Comparison of ENCODE assay signal across 25 mouse cellular contexts in the genomic region with DNA sequence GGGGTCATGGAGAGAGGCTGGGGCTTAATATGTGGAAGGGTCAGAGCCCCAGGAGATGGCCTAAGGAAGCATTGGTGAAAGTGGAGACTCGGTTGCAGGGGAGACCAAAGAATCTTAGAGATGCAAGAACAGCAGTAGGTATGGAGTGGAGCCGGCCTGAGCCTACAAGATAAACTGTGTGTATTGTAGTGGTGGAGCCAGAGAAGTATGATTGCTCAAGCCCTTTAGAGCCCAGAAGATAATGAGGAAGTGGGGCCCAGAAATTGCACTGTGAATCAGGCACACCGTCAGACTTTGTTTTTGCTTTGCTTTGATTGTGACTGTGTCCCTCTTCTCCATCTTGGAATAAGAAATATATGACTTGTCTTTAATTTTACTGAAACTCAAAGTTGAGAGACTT. TPM values are rescaled to one million over a fixed set of nuclear protein-coding genes. Genes with fewer than 3 reads are reported as not detected.
DNase-seq lines count a peak whose midpoint lies in the region; ATAC-seq and TF ChIP-seq lines count a peak whose summit lies in the region.
"Had no signal": no experiment of that assay in that cellular context is flagged by ENCODE, and none has a peak within 500 bp of the region (broad histone marks: within the 10 kb centered on the region; RNA-seq: fewer than 3 reads in every experiment).

No protein-coding gene starts in this region.

- no peak for ATAC-seq in hindbrain, embryonic 11.5 days (ENCODE audit: low FRiP score)
- ATAC-seq in hindbrain, embryonic 16.5 days = no peak
- peak; percentile 60 for ATAC-seq in intestine, embryonic 16.5 days
- no peak for ATAC-seq in neural tube, embryonic 15.5 days (ENCODE audit: low FRiP score)
- ATAC-seq: forebrain, embryonic 15.5 days had no signal

- no peaks in the 10 kb centered on the region for H3K27me3 ChIP-seq in hindbrain, embryonic 11.5 days (ENCODE audit: control insufficient read depth, insufficient read depth, low read length)
- H3K27me3 ChIP-seq in hindbrain, embryonic 16.5 days (replicated peaks; ENCODE audit: control insufficient read depth, insufficient read depth, low read length) = no peaks in the 10 kb centered on the region
- 0 out of 4 replicates have a peak, but pooled peaks cover 0 to 2% of the 10 kb centered on the region in 2 experiments for H3K27me3 ChIP-seq in MEL (ENCODE audit: control insufficient read depth in 1 of 2, insufficient read depth in 2 of 2, low read length in 2 of 2)
- H3K27me3 ChIP-seq in intestine, embryonic 16.5 days (replicated peaks; ENCODE audit: control insufficient read depth, insufficient read depth, low read length) = no peaks in the 10 kb centered on the region
- no peaks in the 10 kb centered on the region for H3K27me3 ChIP-seq in neural tube, embryonic 15.5 days (replicated peaks)
- H3K27me3 ChIP-seq: embryonic facial prominence, embryonic 12.5 days; forebrain, embryonic 15.5 days; hindbrain, embryonic 13.5 days had no signal

- no peak for TF ChIP-seq POLR2A in MEL (IDR thresholded peaks at IDR 0.05; ENCODE audit: control insufficient read depth in 1 of 2, insufficient read depth in 1 of 2, low read depth in 1 of 2, low read length in 2 of 2, poor library complexity in 1 of 2)

- 0 out of 2 replicates have a peak overlapping the region, but pooled peaks have one; percentile 36 for H3K27ac ChIP-seq in hindbrain, embryonic 11.5 days (ENCODE audit: low read depth, low read length)
- no peak overlapping the region for H3K27ac ChIP-seq in hindbrain, embryonic 16.5 days (ENCODE audit: low read depth, low read length)
- H3K27ac ChIP-seq in MEL (ENCODE audit: control insufficient read depth, low read depth, low read length) = no peak overlapping the region
- no peak overlapping the region for H3K27ac ChIP-seq in intestine, embryonic 16.5 days (ENCODE audit: low read length)
- H3K27ac ChIP-seq in neural tube, embryonic 15.5 days (replicated peaks) = no peak overlapping the region
- H3K27ac ChIP-seq: embryonic facial prominence, embryonic 12.5 days; forebrain, embryonic 15.5 days; heart, embryonic 10.5 days; hindbrain, embryonic 13.5 days had no signal

- H3K9ac ChIP-seq in hindbrain, embryonic 11.5 days (ENCODE audit: low read depth, low read length) = no peak overlapping the region
- no peak overlapping the region for H3K9ac ChIP-seq in hindbrain, embryonic 16.5 days (ENCODE audit: low read depth, low read length)
- H3K9ac ChIP-seq in MEL (ENCODE audit: control insufficient read depth, low read depth, low read length, poor library complexity, severe bottlenecking) = no peak overlapping the region
- H3K9ac ChIP-seq in intestine, embryonic 16.5 days (ENCODE audit: low read depth, low read length) = no peak overlapping the region
- H3K9ac ChIP-seq in neural tube, embryonic 15.5 days (replicated peaks) = no peak overlapping the region
- H3K9ac ChIP-seq: embryonic facial prominence, embryonic 12.5 days; forebrain, embryonic 15.5 days; hindbrain, embryonic 13.5 days had no signal

- 65% methylated on average over 3 of the region's 3 CpGs for WGBS in hindbrain, embryonic 11.5 days
- WGBS in hindbrain, embryonic 16.5 days = 76% methylated on average over 3 of the region's 3 CpGs
- WGBS in intestine, embryonic 16.5 days = 47% methylated on average over 3 of the region's 3 CpGs
- WGBS in neural tube, embryonic 15.5 days = 72% methylated on average over 3 of the region's 3 CpGs

- TF ChIP-seq RAD21 in MEL (IDR thresholded peaks at IDR 0.05; ENCODE audit: low read depth, low read length) = no peak

- no peak overlapping the region for H3K4me2 ChIP-seq in hindbrain, embryonic 11.5 days (replicated peaks; ENCODE audit: low read depth, low read length)
- no peak overlapping the region for H3K4me2 ChIP-seq in hindbrain, embryonic 16.5 days (ENCODE audit: low read length)
- no peak overlapping the region for H3K4me2 ChIP-seq in intestine, embryonic 16.5 days (ENCODE audit: low read depth, low read length)
- H3K4me2 ChIP-seq in neural tube, embryonic 15.5 days = no peak overlapping the region
- H3K4me2 ChIP-seq: embryonic facial prominence, embryonic 12.5 days; forebrain, embryonic 15.5 days; hindbrain, embryonic 13.5 days had no signal

- H3K4me3 ChIP-seq in hindbrain, embryonic 11.5 days (ENCODE audit: low read depth, low read length) = no peak overlapping the region
- no peak overlapping the region for H3K4me3 ChIP-seq in hindbrain, embryonic 16.5 days (ENCODE audit: low read length)
- no peak overlapping the region for H3K4me3 ChIP-seq in MEL (ENCODE audit: control insufficient read depth in 1 of 2, insufficient read depth in 1 of 2, low read depth in 2 of 2, low read length in 2 of 2)
- no peak overlapping the region for H3K4me3 ChIP-seq in intestine, embryonic 16.5 days (ENCODE audit: low read length)
- no peak overlapping the region for H3K4me3 ChIP-seq in neural tube, embryonic 15.5 days (replicated peaks)
- H3K4me3 ChIP-seq: embryonic facial prominence, embryonic 12.5 days; forebrain, embryonic 15.5 days; heart, embryonic 10.5 days; hindbrain, embryonic 13.5 days had no signal

- no peaks in the 10 kb centered on the region for H3K4me1 ChIP-seq in hindbrain, embryonic 11.5 days (replicated peaks; ENCODE audit: control insufficient read depth, insufficient read depth, low read length)
- no peaks in the 10 kb centered on the region for H3K4me1 ChIP-seq in hindbrain, embryonic 16.5 days (ENCODE audit: control insufficient read depth, insufficient read depth, low read depth, low read length)
- no peaks in the 10 kb centered on the region for H3K4me1 ChIP-seq in MEL (ENCODE audit: control insufficient read depth in 1 of 2, insufficient read depth in 2 of 2, low read length in 2 of 2)
- H3K4me1 ChIP-seq in intestine, embryonic 16.5 days (ENCODE audit: control insufficient read depth, insufficient read depth, low read length) = no peaks in the 10 kb centered on the region
- no peaks in the 10 kb centered on the region for H3K4me1 ChIP-seq in neural tube, embryonic 15.5 days
- H3K4me1 ChIP-seq: embryonic facial prominence, embryonic 12.5 days; forebrain, embryonic 15.5 days had no signal

- no peaks in the 10 kb centered on the region for H3K79me2 ChIP-seq in MEL (ENCODE audit: control insufficient read depth, insufficient read depth, low read length, poor library complexity)

- DNase-seq in hindbrain, embryonic 11.5 days (ENCODE audit: low spot score) = no peak
- DNase-seq in MEL (ENCODE audit: low read depth, low spot score) = peak; percentile 15
- no peak for DNase-seq in right cerebral cortex, adult 18-20 months
- no peak for DNase-seq in left cerebral cortex, postnatal 25 days (ENCODE audit: low spot score in 2 of 2)
- DNase-seq: adrenal gland, adult 8-10 months; adrenal gland, postnatal 36 days; cerebellum, adult 11 months; cerebellum, adult 8-10 months; cerebellum, postnatal 14 days; gastrocnemius, postnatal 10 days; heart, postnatal 10 days; heart, postnatal 4 days; kidney, adult 11 months had no signal

- H3K9me3 ChIP-seq in hindbrain, embryonic 11.5 days (ENCODE audit: control insufficient read depth, low read length) = no peaks in the 10 kb centered on the region
- no peaks in the 10 kb centered on the region for H3K9me3 ChIP-seq in hindbrain, embryonic 16.5 days (ENCODE audit: control insufficient read depth, low read length)
- no peaks in the 10 kb centered on the region for H3K9me3 ChIP-seq in MEL (replicated peaks; ENCODE audit: insufficient read depth, low read length)
- H3K9me3 ChIP-seq in intestine, embryonic 16.5 days (ENCODE audit: control insufficient read depth, low read length) = no peaks in the 10 kb centered on the region
- no peaks in the 10 kb centered on the region for H3K9me3 ChIP-seq in neural tube, embryonic 15.5 days (replicated peaks)
- H3K9me3 ChIP-seq: embryonic facial prominence, embryonic 12.5 days; forebrain, embryonic 15.5 days; heart, embryonic 10.5 days; hindbrain, embryonic 13.5 days had no signal

- TF ChIP-seq CTCF in MEL (IDR thresholded peaks at IDR 0.05 in 2 of 3, conservative IDR thresholded peaks at IDR 0.05 in 1 of 3; ENCODE audit: control insufficient read depth in 1 of 3, insufficient read depth in 1 of 3, low read depth in 2 of 3, low read length in 3 of 3, poor library complexity in 1 of 3, severe bottlenecking in 1 of 3) = no peak

- no peaks in the 10 kb centered on the region for H3K36me3 ChIP-seq in hindbrain, embryonic 11.5 days (ENCODE audit: control insufficient read depth, insufficient read depth, low read length)
- no peaks in the 10 kb centered on the region for H3K36me3 ChIP-seq in hindbrain, embryonic 16.5 days (ENCODE audit: control insufficient read depth, insufficient read depth, low read length)
- H3K36me3 ChIP-seq in MEL (ENCODE audit: control insufficient read depth in 1 of 2, insufficient read depth in 2 of 2, low read length in 2 of 2) = no peaks in the 10 kb centered on the region
- no peaks in the 10 kb centered on the region for H3K36me3 ChIP-seq in intestine, embryonic 16.5 days (ENCODE audit: control insufficient read depth, insufficient read depth, low read length)
- H3K36me3 ChIP-seq in neural tube, embryonic 15.5 days = no peaks in the 10 kb centered on the region
- H3K36me3 ChIP-seq: embryonic facial prominence, embryonic 12.5 days; forebrain, embryonic 15.5 days; heart, embryonic 10.5 days; hindbrain, embryonic 13.5 days had no signal

- TF ChIP-seq EP300 in MEL (IDR thresholded peaks at IDR 0.05; ENCODE audit: low read depth in 1 of 2, low read length in 2 of 2) = no peak

- intact Hi-C loops in left cerebral cortex, postnatal 25 days (cut with DNase I) = no loop called here

RNA-seq across cellular contexts. Expression of a gene that starts 28.3 kb away (rescaled TPM):
- 2.7 and 3.5 TPM in 2 replicates for polyA plus RNA-seq in hindbrain, embryonic 11.5 days (2014; fragmentation: Nextera tagmentation; extraction: Ambion mirVana)
- polyA plus RNA-seq in hindbrain, embryonic 16.5 days (2015; fragmentation: Nextera tagmentation; extraction: Ambion mirVana) = 0.72 and 0.90 TPM in 2 replicates
- total RNA-seq in MEL (2012; rRNA removed) = not detected in 2 replicates
- polyA plus RNA-seq in MEL (2012; ENCODE audit: insufficient read depth in 1 of 2, insufficient read length in 2 of 2, low read depth in 1 of 2, low replicate concordance in 2 of 2, missing spikeins in 1 of 2) = not detected
- 1.3 and 2.0 TPM in 2 replicates for polyA plus RNA-seq in intestine, embryonic 16.5 days (2015; fragmentation: Nextera tagmentation; extraction: Ambion mirVana)
- polyA plus RNA-seq in neural tube, embryonic 15.5 days (2015; fragmentation: Nextera tagmentation; extraction: Ambion mirVana) = 0.60 and 0.72 TPM in 2 replicates
- total RNA-seq in left cerebral cortex, postnatal 25 days (2021) = 1 to 10 TPM in 1 of 2 experiments, under 1 TPM in 1; 0.39 to 1.1 TPM

RNA-seq across cellular contexts. Expression of a gene that starts 33.7 kb away (rescaled TPM):
- 0.32 TPM in 2 replicates for polyA plus RNA-seq in hindbrain, embryonic 11.5 days (2014; fragmentation: Nextera tagmentation; extraction: Ambion mirVana)
- polyA plus RNA-seq in hindbrain, embryonic 16.5 days (2015; fragmentation: Nextera tagmentation; extraction: Ambion mirVana) = 0.25 and 0.28 TPM in 2 replicates
- total RNA-seq in MEL (2012; rRNA removed) = not detected in 2 replicates
- under 1 TPM in 1 of 2 experiments, not detected in 1; 0.07 TPM for polyA plus RNA-seq in MEL (2012; ENCODE audit: insufficient read depth in 1 of 2, insufficient read length in 2 of 2, low read depth in 1 of 2, low replicate concordance in 2 of 2, missing spikeins in 1 of 2)
- polyA plus RNA-seq in intestine, embryonic 16.5 days (2015; fragmentation: Nextera tagmentation; extraction: Ambion mirVana) = 0.09 and 0.12 TPM in 2 replicates
- polyA plus RNA-seq in neural tube, embryonic 15.5 days (2015; fragmentation: Nextera tagmentation; extraction: Ambion mirVana) = 0.05 and 0.32 TPM in 2 replicates
- under 1 TPM in 1 of 2 experiments, not detected in 1; 0.48 TPM for total RNA-seq in left cerebral cortex, postnatal 25 days (2021)
- total RNA-seq: heart, postnatal 10 days had no signal
- polyA plus RNA-seq: forebrain, embryonic 15.5 days had no signal

RNA-seq across cellular contexts. Expression of a gene that starts 52.9 kb away (rescaled TPM):
- polyA plus RNA-seq in hindbrain, embryonic 11.5 days (2014; fragmentation: Nextera tagmentation; extraction: Ambion mirVana) = not detected in 2 replicates
- polyA plus RNA-seq in hindbrain, embryonic 16.5 days (2015; fragmentation: Nextera tagmentation; extraction: Ambion mirVana) = not detected in 2 replicates
- not detected in 2 replicates for total RNA-seq in MEL (2012; rRNA removed)
- not detected for polyA plus RNA-seq in MEL (2012; ENCODE audit: insufficient read depth in 1 of 2, insufficient read length in 2 of 2, low read depth in 1 of 2, low replicate concordance in 2 of 2, missing spikeins in 1 of 2)
- polyA plus RNA-seq in intestine, embryonic 16.5 days (2015; fragmentation: Nextera tagmentation; extraction: Ambion mirVana) = not detected in 2 replicates
- not detected in 2 replicates for polyA plus RNA-seq in neural tube, embryonic 15.5 days (2015; fragmentation: Nextera tagmentation; extraction: Ambion mirVana)
- total RNA-seq in left cerebral cortex, postnatal 25 days (2021) = not detected
- total RNA-seq: adrenal gland, adult 8-10 months; adrenal gland, postnatal 36 days; heart, postnatal 10 days; heart, postnatal 4 days had no signal
- polyA plus RNA-seq: brain, embryonic 14.5 days; cortical plate, adult 2 months; embryonic facial prominence, embryonic 12.5 days; forebrain, embryonic 11.5 days; forebrain, embryonic 15.5 days; gonadal fat pad, adult 2 months; heart, embryonic 14.5 days; hindbrain, embryonic 13.5 days had no signal

RNA-seq across cellular contexts. Expression of a gene that starts 53.0 kb away (rescaled TPM):
- 25.7 and 27.8 TPM in 2 replicates for polyA plus RNA-seq in hindbrain, embryonic 11.5 days (2014; fragmentation: Nextera tagmentation; extraction: Ambion mirVana)
- 31.4 and 32.9 TPM in 2 replicates for polyA plus RNA-seq in hindbrain, embryonic 16.5 days (2015; fragmentation: Nextera tagmentation; extraction: Ambion mirVana)
- 7.2 and 8.2 TPM in 2 replicates for total RNA-seq in MEL (2012; rRNA removed)
- polyA plus RNA-seq in MEL (2012; ENCODE audit: insufficient read depth in 1 of 2, insufficient read length in 2 of 2, low read depth in 1 of 2, low replicate concordance in 2 of 2, missing spikeins in 1 of 2) = 1 to 10 TPM in 1 of 2 experiments, not detected in 1; 6.8 TPM
- 24.8 and 27.8 TPM in 2 replicates for polyA plus RNA-seq in intestine, embryonic 16.5 days (2015; fragmentation: Nextera tagmentation; extraction: Ambion mirVana)
- polyA plus RNA-seq in neural tube, embryonic 15.5 days (2015; fragmentation: Nextera tagmentation; extraction: Ambion mirVana) = 31.2 and 36.4 TPM in 2 replicates
- total RNA-seq in left cerebral cortex, postnatal 25 days (2021) = 10 to 100 TPM; 18.1 TPM

RNA-seq across cellular contexts. Expression of a gene that starts 55.4 kb away (rescaled TPM):
- 4.9 and 5.5 TPM in 2 replicates for polyA plus RNA-seq in hindbrain, embryonic 11.5 days (2014; fragmentation: Nextera tagmentation; extraction: Ambion mirVana)
- 14.9 and 17.1 TPM in 2 replicates for polyA plus RNA-seq in hindbrain, embryonic 16.5 days (2015; fragmentation: Nextera tagmentation; extraction: Ambion mirVana)
- 6.5 and 10.4 TPM in 2 replicates for total RNA-seq in MEL (2012; rRNA removed)
- polyA plus RNA-seq in MEL (2012; ENCODE audit: insufficient read depth in 1 of 2, insufficient read length in 2 of 2, low read depth in 1 of 2, low replicate concordance in 2 of 2, missing spikeins in 1 of 2) = 10 to 100 TPM in 1 of 2 experiments, not detected in 1; 11.6 TPM
- polyA plus RNA-seq in intestine, embryonic 16.5 days (2015; fragmentation: Nextera tagmentation; extraction: Ambion mirVana) = 2.1 and 3.5 TPM in 2 replicates
- polyA plus RNA-seq in neural tube, embryonic 15.5 days (2015; fragmentation: Nextera tagmentation; extraction: Ambion mirVana) = 18.2 and 23.1 TPM in 2 replicates
- 1 to 10 TPM; 2.3 to 2.8 TPM for total RNA-seq in left cerebral cortex, postnatal 25 days (2021)
